Mouse (Mus musculus) embryonic facial prominence, embryonic 12.5 days (tissue): ENCODE results near the gene Trp53tg5. TPM values are rescaled to one million over a fixed set of nuclear protein-coding genes. Genes with fewer than 3 reads are reported as not detected.

Source experiments
- ATAC-seq: fragments of 200-750 bp; cut with Nextera tagmentation; 2 replicates; pipeline ENCODE4 v1.8.0; 2017; ENCODE audit not compliant: insufficient number of reproducible peaks, insufficient read depth, low FRiP score, low TSS enrichment
- H3K27ac ChIP-seq: fragments of 300-500 bp; sonication (generic); 2 replicates; pipeline ENCODE4 v1.5.1; 2016; ENCODE audit warnings: mild to moderate bottlenecking
- H3K27me3 ChIP-seq: fragments of 300-500 bp; sonication (generic); 2 replicates; pipeline ENCODE4 v1.6.1; 2016; ENCODE audit warnings: mild to moderate bottlenecking, moderate library complexity
- H3K36me3 ChIP-seq: fragments of 300-500 bp; sonication (generic); 2 replicates; pipeline ENCODE4 v1.6.1; 2016; ENCODE audit warnings: mild to moderate bottlenecking
- H3K4me1 ChIP-seq: fragments of 300-500 bp; sonication (generic); 2 replicates; pipeline ENCODE4 v1.6.1; 2016
- H3K4me2 ChIP-seq: fragments of 300-500 bp; sonication (generic); replicated peaks from 2 replicates; pipeline ENCODE4 v1.6.1; 2016; ENCODE audit warnings: mild to moderate bottlenecking, moderate library complexity
- H3K4me3 ChIP-seq: fragments of 300-500 bp; sonication (generic); 2 replicates; pipeline ENCODE4 v1.5.1; 2016; ENCODE audit warnings: mild to moderate bottlenecking
- H3K9ac ChIP-seq: fragments of 300-500 bp; sonication (generic); 2 replicates; pipeline ENCODE4 v1.6.1; 2016; ENCODE audit warnings: mild to moderate bottlenecking, moderate library complexity
- H3K9me3 ChIP-seq: fragments of 300-500 bp; sonication (generic); 2 replicates; pipeline ENCODE4 v1.6.1; 2016; ENCODE audit warnings: mild to moderate bottlenecking, moderate library complexity
- WGBS: fragments of 180-500 bp; shearing (Covaris S2); methylation state at CpG from one replicate; pipeline ENCODE4 v1.1.7; 2016; 5-methylcytosine and 5-hydroxymethylcytosine counted together
- polyA plus RNA-seq: library from polyadenylated mRNA; unstranded; fragments of >200 nt; fragmentation: Nextera tagmentation; extraction: Ambion mirVana; gene quantifications from 2 replicates; pipeline ENCODE4 v1.2.1, GENCODE M21; 2016

Trp53tg5 gene
- polyA plus RNA-seq, 1 experiment from 2014 or later = not detected

DNA sequence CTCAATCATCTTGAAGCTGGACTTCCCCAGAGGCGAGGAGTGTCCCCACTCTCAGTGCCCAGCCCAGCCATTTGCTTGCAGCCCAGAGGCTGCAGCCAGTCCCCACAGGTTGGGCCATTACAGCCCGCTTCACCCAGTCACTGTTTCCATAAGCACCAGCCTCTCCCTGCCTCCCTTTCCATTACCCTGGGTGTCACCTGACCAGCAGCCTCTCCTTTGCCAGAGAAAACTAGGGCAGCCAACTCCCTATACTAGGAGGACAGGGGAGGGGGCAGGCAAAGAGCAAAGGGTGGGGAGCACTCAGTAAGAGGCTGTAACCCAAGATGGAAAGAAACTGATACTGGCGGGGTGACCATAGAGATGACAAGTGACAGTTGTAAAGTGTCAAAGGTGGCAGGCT lies 36.6 kb downstream of the Trp53tg5 start:
- Histone ChIP-seq H3K4me2 (0 out of 2 replicates have a peak overlapping the region, but pooled peaks have one; percentile 11), H3K36me3 (no peaks in the 10 kb centered on the region), H3K4me3 (no peak overlapping the region), H3K4me1 (peaks cover 73% of the 10 kb centered on the region), H3K27me3 (peaks cover 5% of the 10 kb centered on the region; the same call in 1 of the 2 replicates), H3K27ac (peak overlapping the region; percentile 14), H3K9me3 (no peaks in the 10 kb centered on the region), H3K9ac (no peak overlapping the region)
- WGBS = 41% methylated on average over 3 of the region's 3 CpGs
- ATAC-seq = no peak

DNA sequence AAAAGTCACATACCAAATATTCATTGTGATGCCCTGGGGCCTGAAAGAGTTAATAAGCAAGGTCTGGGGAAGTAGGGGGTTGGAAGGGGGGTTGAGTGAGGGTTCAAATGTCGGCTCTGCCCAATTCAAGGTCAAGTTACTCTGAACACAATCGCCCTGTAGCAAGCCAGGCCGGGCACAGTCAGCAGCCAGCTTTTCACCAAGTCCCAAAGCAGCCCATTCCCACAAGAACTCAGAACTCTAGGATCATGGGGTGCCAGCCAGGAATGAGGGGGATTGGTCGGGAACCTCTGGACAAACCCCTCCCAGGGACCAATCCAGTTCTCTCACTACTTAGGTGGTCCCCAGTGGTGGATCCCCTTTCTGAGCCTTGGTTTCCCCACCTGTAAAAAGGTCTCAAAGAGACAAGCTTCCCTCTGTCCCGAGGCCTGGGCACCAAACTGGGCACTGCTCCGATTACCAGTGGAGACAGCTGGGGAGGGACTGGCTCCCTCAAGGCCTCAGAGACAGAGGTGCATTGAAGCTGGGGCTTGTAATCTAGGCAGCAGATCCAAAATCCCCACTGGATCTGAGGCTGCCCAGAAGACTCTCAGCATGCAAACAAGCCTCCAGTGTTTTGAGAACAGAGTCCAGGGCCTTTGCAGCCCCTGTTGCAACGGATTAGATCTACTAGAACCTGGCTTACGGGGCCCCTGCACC lies 37.2 kb downstream of the Trp53tg5 start:
- 7% methylated on average over 8 of the region's 8 CpGs for WGBS

GRCm38 (mm10) chr2:164435216-164436090 lies 38.1 kb downstream of the Trp53tg5 start:
- WGBS = 29% methylated on average over 5 of the region's 5 CpGs
- Histone ChIP-seq H3K27ac (peak overlapping the region; percentile 14; the same call in 1 of the 2 replicates), H3K4me1 (peaks cover 73% of the 10 kb centered on the region), H3K9ac (no peak overlapping the region), H3K36me3 (no peaks in the 10 kb centered on the region), H3K9me3 (no peaks in the 10 kb centered on the region), H3K27me3 (0 out of 2 replicates have a peak, but pooled peaks cover 1% of the 10 kb centered on the region), H3K4me3 (no peak overlapping the region), H3K4me2 (no peak overlapping the region)
- ATAC-seq = no peak

More for the DNA sequence above, 37.2 kb downstream of the Trp53tg5 start:
- Histone ChIP-seq H3K4me1 (peaks cover 73% of the 10 kb centered on the region), H3K36me3 (no peaks in the 10 kb centered on the region), H3K9me3 (no peaks in the 10 kb centered on the region), H3K4me3 (no peak overlapping the region), H3K4me2 (0 out of 2 replicates have a peak overlapping the region, but pooled peaks have one; percentile 11), H3K27me3 (peaks cover 5% of the 10 kb centered on the region; the same call in 1 of the 2 replicates), H3K27ac (peak overlapping the region; percentile 14), H3K9ac (no peak overlapping the region)
- ATAC-seq = no peak

DNA sequence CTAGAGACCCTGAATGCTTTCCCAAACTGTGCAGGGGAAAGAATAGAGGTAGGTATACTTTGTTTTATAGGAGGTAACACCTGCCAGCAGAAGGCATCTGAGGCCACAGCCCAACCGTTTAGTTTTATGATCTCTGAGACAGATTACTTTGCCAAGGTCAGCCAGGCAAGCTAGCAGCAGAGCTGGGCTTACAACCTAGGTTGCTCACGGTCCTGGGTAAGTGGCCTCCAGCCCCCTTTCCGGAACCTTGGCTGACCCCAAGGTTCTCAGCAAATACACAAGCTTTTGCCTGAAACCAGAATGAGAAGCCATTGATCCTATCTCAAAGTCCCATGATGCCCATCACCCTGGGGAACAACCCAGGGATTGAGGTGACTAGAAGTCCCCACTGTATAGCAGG lies 38.8 kb downstream of the Trp53tg5 start:
- no peak for ATAC-seq
- Histone ChIP-seq H3K27ac (no peak overlapping the region), H3K4me3 (no peak overlapping the region), H3K27me3 (no peaks in the 10 kb centered on the region), H3K9me3 (no peaks in the 10 kb centered on the region), H3K9ac (no peak overlapping the region), H3K4me2 (no peak overlapping the region), H3K4me1 (peaks cover 70% of the 10 kb centered on the region), H3K36me3 (no peaks in the 10 kb centered on the region)
- WGBS = 72% methylated on average over 3 of the region's 3 CpGs

- H3K27ac ChIP-seq = 0 out of 2 replicates have a peak overlapping the region, but pooled peaks have one; percentile 13
- no peak for ATAC-seq
- no peaks in the 10 kb centered on the region for H3K9me3 ChIP-seq
- H3K4me1 ChIP-seq = peaks cover 68% of the 10 kb centered on the region
- H3K36me3 ChIP-seq = peaks cover 7% of the 10 kb centered on the region; the same call in 1 of the 2 replicates
- peak overlapping the region; percentile 31 for H3K4me2 ChIP-seq
- WGBS = 69% methylated on average over 9 of the region's 9 CpGs
- no peak overlapping the region for H3K4me3 ChIP-seq
- H3K27me3 ChIP-seq = no peaks in the 10 kb centered on the region
- no peak overlapping the region for H3K9ac ChIP-seq
These were observed 40.1 kb downstream of the Trp53tg5 start for GRCm38 (mm10) chr2:164433278-164433895.

DNA sequence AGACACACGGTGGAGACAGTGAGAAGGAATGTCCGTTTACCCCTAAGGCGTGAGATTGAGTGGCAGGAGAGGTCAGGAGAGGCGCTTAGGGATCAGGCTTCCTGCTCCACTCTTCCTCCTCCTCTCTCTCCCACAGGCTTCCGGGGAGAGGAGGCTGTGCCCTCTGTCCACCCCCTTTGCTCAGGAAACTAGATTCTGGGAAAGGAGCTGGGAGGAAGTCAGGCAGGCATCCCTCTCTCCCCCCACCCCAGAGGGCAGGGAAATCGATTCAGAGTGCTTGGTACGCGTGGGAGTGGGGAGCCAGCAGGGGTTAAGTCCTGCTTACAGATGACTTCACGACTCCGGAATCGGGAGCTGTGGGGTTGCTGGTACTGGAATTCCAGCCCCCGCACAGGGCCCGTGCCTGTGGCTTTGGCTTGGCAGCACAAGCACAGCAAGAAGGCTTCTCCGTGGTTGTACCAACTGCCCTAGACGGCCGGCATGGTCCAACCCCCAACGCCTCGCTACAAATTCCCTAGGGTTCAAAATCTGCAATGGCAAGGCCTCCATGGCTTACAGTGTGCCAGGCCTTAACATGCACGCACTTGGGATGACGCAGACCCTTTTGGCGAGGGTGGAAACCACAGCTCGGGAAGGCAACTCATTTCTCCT lies 40.9 kb downstream of the Trp53tg5 start:
- peaks cover 63% of the 10 kb centered on the region for H3K4me1 ChIP-seq

DNA sequence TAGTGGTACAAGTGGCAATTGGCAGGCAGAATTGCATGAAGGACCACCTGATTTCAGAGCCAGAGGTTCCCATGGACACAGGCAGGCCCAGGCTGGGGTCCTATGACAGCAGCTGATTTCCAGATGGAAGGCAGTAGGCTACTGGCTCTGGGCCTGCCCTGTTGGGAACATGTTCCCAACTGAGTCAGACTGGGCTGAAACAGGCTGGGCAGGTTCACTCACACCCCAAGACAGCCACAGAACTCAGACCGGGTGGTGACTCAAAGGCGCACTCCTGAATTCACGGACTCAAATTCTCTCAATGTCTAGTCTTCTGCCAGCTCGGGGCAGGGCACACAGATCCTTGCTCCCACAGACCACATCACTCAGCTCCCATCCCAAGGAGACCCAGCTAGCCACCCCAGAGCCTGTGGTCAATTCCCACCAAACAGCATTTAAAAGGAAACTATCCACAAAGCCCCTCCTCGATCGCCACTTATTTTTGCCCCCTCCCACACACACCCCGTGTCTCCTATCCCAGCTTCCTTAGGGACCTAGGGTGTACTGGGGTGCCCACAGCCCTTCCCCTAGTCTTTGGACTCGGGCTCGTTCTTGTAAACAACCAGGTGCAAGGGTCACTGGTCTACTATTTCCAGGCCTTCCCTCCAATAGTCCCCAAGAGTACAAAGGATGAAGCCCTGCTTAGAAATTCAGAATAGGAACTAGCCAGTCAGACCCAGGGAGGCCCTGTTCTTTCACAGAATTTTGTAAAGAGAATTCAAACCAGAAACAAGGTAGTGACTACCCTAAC lies 41.7 kb downstream of the Trp53tg5 start:
- H3K36me3 ChIP-seq = peaks cover 15% of the 10 kb centered on the region
- no peak overlapping the region for H3K4me3 ChIP-seq
- H3K9me3 ChIP-seq = no peaks in the 10 kb centered on the region
- 0 out of 2 replicates have a peak overlapping the region, but pooled peaks have one; percentile 11 for H3K27ac ChIP-seq
- H3K4me2 ChIP-seq = no peak overlapping the region
- peaks cover 55% of the 10 kb centered on the region for H3K4me1 ChIP-seq
- peak overlapping the region; percentile 22; the same call in 1 of the 2 replicates for H3K9ac ChIP-seq
- no peak for ATAC-seq
- WGBS = 59% methylated on average over 9 of the region's 9 CpGs
- no peaks in the 10 kb centered on the region for H3K27me3 ChIP-seq

More for the DNA sequence above, 40.9 kb downstream of the Trp53tg5 start:
- H3K9me3 ChIP-seq = no peaks in the 10 kb centered on the region
- WGBS = 19% methylated on average over 22 of the region's 22 CpGs
- H3K27me3 ChIP-seq = no peaks in the 10 kb centered on the region
- no peak for ATAC-seq
- peaks cover 9% of the 10 kb centered on the region for H3K36me3 ChIP-seq
- H3K27ac ChIP-seq = no peak overlapping the region
- H3K4me2 ChIP-seq = peak overlapping the region; percentile 31
- no peak overlapping the region for H3K4me3 ChIP-seq
- peak overlapping the region; percentile 22; the same call in 1 of the 2 replicates for H3K9ac ChIP-seq

DNA sequence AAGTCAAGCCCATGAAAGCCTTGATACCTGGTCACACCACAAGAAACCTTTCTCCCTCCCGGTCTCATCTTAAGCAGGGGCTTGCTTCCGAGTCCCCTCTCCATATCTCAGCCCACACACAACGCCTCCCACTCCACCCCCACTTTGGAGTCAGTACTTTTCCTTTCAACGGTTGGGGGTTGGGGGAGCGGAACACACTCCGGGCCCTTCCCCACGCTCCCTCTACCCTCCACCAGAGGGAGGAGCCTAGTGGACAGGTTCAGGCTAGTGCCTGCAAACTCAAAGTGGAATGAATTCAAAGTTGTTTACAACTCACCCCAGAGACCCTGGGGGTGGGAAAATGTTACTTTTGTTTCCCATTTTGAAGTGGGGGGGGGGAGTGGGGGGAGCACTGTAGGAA lies 42.8 kb downstream of the Trp53tg5 start:
- WGBS = 9% methylated on average over 7 of the region's 7 CpGs
- no peaks in the 10 kb centered on the region for H3K27me3 ChIP-seq
- H3K9me3 ChIP-seq = no peaks in the 10 kb centered on the region
- 0 out of 2 replicates have a peak, but pooled peaks have one; percentile 53 for ATAC-seq
- H3K36me3 ChIP-seq = peaks cover 20% of the 10 kb centered on the region
- H3K4me3 ChIP-seq = no peak overlapping the region
- no peak overlapping the region for H3K9ac ChIP-seq
- H3K4me1 ChIP-seq = peaks cover 44% of the 10 kb centered on the region
- H3K4me2 ChIP-seq = peak overlapping the region; percentile 13
- H3K27ac ChIP-seq = 0 out of 2 replicates have a peak overlapping the region, but pooled peaks have one; percentile 4

DNA sequence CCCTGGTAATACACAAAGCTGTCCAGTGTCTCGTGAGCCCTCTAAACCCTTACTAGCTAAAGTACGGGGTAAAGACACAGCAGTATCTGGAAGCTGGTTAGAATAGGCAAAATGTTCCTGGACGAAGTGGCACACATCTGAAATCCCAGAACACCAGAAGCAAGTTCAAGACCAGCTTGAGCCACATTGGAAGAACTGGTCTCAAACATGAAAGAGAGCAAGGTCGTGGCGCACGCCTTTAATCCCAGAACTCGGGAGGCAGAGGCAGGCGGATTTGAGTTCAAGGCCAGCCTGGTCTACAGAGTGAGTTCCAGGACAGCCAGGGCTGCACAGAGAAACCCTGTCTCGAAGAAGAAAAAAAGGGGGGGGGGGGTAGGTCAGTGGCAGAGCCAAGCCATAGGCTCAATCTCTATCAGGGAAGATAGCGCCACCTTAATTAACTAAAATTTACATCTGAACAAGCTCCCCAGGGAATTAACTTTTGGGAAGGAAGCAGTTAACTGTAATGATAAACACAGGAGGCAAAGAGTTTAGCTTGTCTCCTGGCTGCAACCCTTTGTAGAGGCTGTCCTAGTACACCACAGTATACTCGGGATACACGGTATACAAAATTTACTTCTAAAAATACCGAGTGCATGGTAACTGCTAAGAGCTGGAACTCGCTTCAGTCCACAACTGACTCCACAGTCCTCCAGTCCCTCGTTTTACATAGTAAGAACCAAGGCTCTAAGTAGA lies 43.5 kb downstream of the Trp53tg5 start:
- 43% methylated on average over 15 of the region's 15 CpGs for WGBS

GRCm38 (mm10) chr2:164428451-164428850 lies 45.1 kb downstream of the Trp53tg5 start:
- H3K9me3 ChIP-seq = no peaks in the 10 kb centered on the region
- no peak for ATAC-seq
- peaks cover 32% of the 10 kb centered on the region for H3K4me1 ChIP-seq
- H3K36me3 ChIP-seq = peaks cover 25% of the 10 kb centered on the region
- H3K9ac ChIP-seq = no peak overlapping the region
- H3K27me3 ChIP-seq = no peaks in the 10 kb centered on the region
- H3K4me3 ChIP-seq = no peak overlapping the region
- H3K4me2 ChIP-seq = no peak overlapping the region
- 41% methylated on average over 5 of the region's 5 CpGs for WGBS
- no peak overlapping the region for H3K27ac ChIP-seq

More for the DNA sequence above, 43.5 kb downstream of the Trp53tg5 start:
- 0 out of 2 replicates have a peak overlapping the region, but pooled peaks have one; percentile 4 for H3K27ac ChIP-seq
- H3K9ac ChIP-seq = no peak overlapping the region
- peaks cover 20% of the 10 kb centered on the region for H3K36me3 ChIP-seq
- peaks cover 37% of the 10 kb centered on the region for H3K4me1 ChIP-seq
- H3K4me3 ChIP-seq = no peak overlapping the region
- H3K9me3 ChIP-seq = no peaks in the 10 kb centered on the region
- no peaks in the 10 kb centered on the region for H3K27me3 ChIP-seq
- no peak for ATAC-seq
- peak overlapping the region; percentile 13; the same call in 1 of the 2 replicates for H3K4me2 ChIP-seq
